Mouse (Mus musculus) CH12.LX (cell line): ENCODE measurements around the gene Ovca2. TPM values are rescaled to one million over a fixed set of nuclear protein-coding genes. Genes with fewer than 3 reads are reported as not detected.

ENCODE experiments used
- DNase-seq: peaks from one replicate; pipeline ENCODE4 v3.0.0-alpha.2; 2013; ENCODE audit errors: extremely low read depth
- H3K27ac ChIP-seq: 2 replicates; pipeline ENCODE4 v1.5.1; 2012; ENCODE audit warnings: low read depth, mild to moderate bottlenecking, control low read depth, moderate library complexity; ENCODE audit not compliant: insufficient read depth
- H3K27me3 ChIP-seq: replicated peaks from 2 replicates; pipeline ENCODE3; 2012; ENCODE audit warnings: inconsistent platforms
- H3K36me3 ChIP-seq, 2 experiments: replicated peaks in 1 of 2; 2 replicates each; pipeline versions ENCODE3 to v1.6.1; 2012; ENCODE audit warnings: inconsistent platforms in 1 of 2, low read length in 1 of 2, mild to moderate bottlenecking in 1 of 2, mixed read lengths in 1 of 2, moderate library complexity in 1 of 2; ENCODE audit not compliant: control insufficient read depth in 1 of 2, insufficient read depth in 1 of 2
- H3K4me1 ChIP-seq, 2 experiments: 2 replicates each; pipeline ENCODE4 v1.6.1; 2012; ENCODE audit warnings: inconsistent platforms in 1 of 2, moderate library complexity in 1 of 2; ENCODE audit not compliant: insufficient read depth in 2 of 2, control insufficient read depth in 1 of 2
- H3K4me2 ChIP-seq: 2 replicates; pipeline ENCODE4 v1.6.1; 2012; ENCODE audit warnings: low read depth, mild to moderate bottlenecking, control low read depth; ENCODE audit not compliant: poor library complexity, insufficient read depth, severe bottlenecking
- H3K4me3 ChIP-seq, 3 experiments: fragments of 150-350 bp in 1 of 3; sonication (generic) in 1 of 3; replicated peaks in 1 of 3; 2 replicates each; pipeline versions ENCODE3 to v1.5.1; 2011 to 2012; ENCODE audit warnings: low read depth in 2 of 3, low read length in 2 of 3, mild to moderate bottlenecking in 2 of 3, moderate library complexity in 2 of 3, control low read depth in 1 of 3, improper control_type of control experiment in 1 of 3, inconsistent platforms in 1 of 3, mixed read lengths in 1 of 3; ENCODE audit not compliant: poor library complexity in 1 of 3
- H3K79me2 ChIP-seq: replicated peaks from 2 replicates; pipeline ENCODE4 v1.6.1; 2012; ENCODE audit warnings: mild to moderate bottlenecking, moderate library complexity; ENCODE audit not compliant: control insufficient read depth, poor library complexity, insufficient read depth, severe bottlenecking; ENCODE audit errors: extremely low read depth
- H3K9ac ChIP-seq: 2 replicates; pipeline ENCODE4 v1.6.1; 2012; ENCODE audit warnings: low read depth, mild to moderate bottlenecking, control low read depth, moderate library complexity; ENCODE audit not compliant: insufficient read depth
- H3K9me3 ChIP-seq: replicated peaks from 2 replicates; pipeline ENCODE3; 2012; ENCODE audit warnings: low read length, inconsistent platforms, mixed read lengths
- BHLHE40 ChIP-seq: IDR thresholded peaks from 2 replicates; pipeline ENCODE4 v1.6.1; 2011; ENCODE audit warnings: mild to moderate bottlenecking, low read depth, low read length, improper control_type of control experiment
- CHD1 ChIP-seq: IDR thresholded peaks from 2 replicates; pipeline ENCODE4 v1.6.1; 2012; ENCODE audit warnings: low read depth, low read length, improper control_type of control experiment, inconsistent platforms
- CHD2 ChIP-seq: IDR thresholded peaks from 2 replicates; pipeline ENCODE4 v1.6.1; 2011; ENCODE audit warnings: low read length, improper control_type of control experiment
- CTCF ChIP-seq, 2 experiments: IDR thresholded peaks in 1 of 2; conservative IDR thresholded peaks in 1 of 2; 2 replicates each; pipeline ENCODE4 v1.5.1; 2011 to 2012; ENCODE audit warnings: low read depth in 2 of 2, low read length in 2 of 2, improper control_type of control experiment in 1 of 2, inconsistent platforms in 1 of 2, mild to moderate bottlenecking in 1 of 2, moderate library complexity in 1 of 2
- E2F4 ChIP-seq: IDR thresholded peaks from 2 replicates; pipeline ENCODE4 v1.6.1; 2011; ENCODE audit warnings: low read depth, low read length, improper control_type of control experiment; ENCODE audit not compliant: insufficient replicate concordance
- ELF1 ChIP-seq: IDR thresholded peaks from 2 replicates; pipeline ENCODE4 v1.6.1; 2014; ENCODE audit warnings: low read depth, mild to moderate bottlenecking, inconsistent platforms, low read length, improper control_type of control experiment
- EP300 ChIP-seq: IDR thresholded peaks from 2 replicates; pipeline ENCODE4 v1.6.1; 2011; ENCODE audit warnings: low read length, improper control_type of control experiment
- ETS1 ChIP-seq: conservative IDR thresholded peaks from 2 replicates; pipeline ENCODE4 v1.6.1; 2012; ENCODE audit warnings: low read depth, mild to moderate bottlenecking, inconsistent platforms, low read length, improper control_type of control experiment, moderate library complexity
- GABPA ChIP-seq: IDR thresholded peaks from 2 replicates; pipeline ENCODE4 v1.6.1; 2012; ENCODE audit warnings: low read depth, low read length, improper control_type of control experiment, inconsistent platforms; ENCODE audit not compliant: insufficient replicate concordance
- HCFC1 ChIP-seq: IDR thresholded peaks from 2 replicates; pipeline ENCODE4 v1.6.1; 2012; ENCODE audit warnings: low read depth, mild to moderate bottlenecking, inconsistent platforms, low read length, improper control_type of control experiment
- IRF4 ChIP-seq: IDR thresholded peaks from 2 replicates; pipeline ENCODE4 v1.6.1; 2014; ENCODE audit warnings: low read depth, mild to moderate bottlenecking, inconsistent platforms, low read length, improper control_type of control experiment
- JUN ChIP-seq: IDR thresholded peaks from 2 replicates; pipeline ENCODE4 v1.6.1; 2011; ENCODE audit warnings: low read depth, mild to moderate bottlenecking, low read length, improper control_type of control experiment, moderate library complexity; ENCODE audit not compliant: insufficient read depth
- JUND ChIP-seq: conservative IDR thresholded peaks from 2 replicates; pipeline ENCODE4 v1.6.1; 2011; ENCODE audit warnings: low read depth, low read length, improper control_type of control experiment
- KAT2A ChIP-seq: IDR thresholded peaks from 2 replicates; pipeline ENCODE4 v1.6.1; 2012; ENCODE audit warnings: low read length, improper control_type of control experiment, inconsistent platforms; ENCODE audit not compliant: insufficient replicate concordance
- MAFK ChIP-seq: IDR thresholded peaks from 2 replicates; pipeline ENCODE4 v1.6.1; 2011; ENCODE audit warnings: low read length, improper control_type of control experiment; ENCODE audit not compliant: insufficient replicate concordance
- MAX ChIP-seq: IDR thresholded peaks from 2 replicates; pipeline ENCODE4 v1.6.1; 2011; ENCODE audit warnings: low read length, improper control_type of control experiment
- MAZ ChIP-seq: IDR thresholded peaks from 2 replicates; pipeline ENCODE4 v1.6.1; 2012; ENCODE audit warnings: low read depth, mild to moderate bottlenecking, inconsistent platforms, low read length, improper control_type of control experiment, moderate library complexity
- MEF2A ChIP-seq: IDR thresholded peaks from 2 replicates; pipeline ENCODE4 v1.6.1; 2014; ENCODE audit warnings: low read depth, mild to moderate bottlenecking, inconsistent platforms, low read length, improper control_type of control experiment, borderline replicate concordance
- MXI1 ChIP-seq: IDR thresholded peaks from 2 replicates; pipeline ENCODE4 v1.6.1; 2011; ENCODE audit warnings: mild to moderate bottlenecking, low read depth, low read length, improper control_type of control experiment
- MYC ChIP-seq: IDR thresholded peaks from 2 replicates; pipeline ENCODE4 v1.6.1; 2011; ENCODE audit warnings: low read depth, mild to moderate bottlenecking, improper control_type of control experiment, low read length
- NELFE ChIP-seq: IDR thresholded peaks from 2 replicates; pipeline ENCODE4 v1.6.1; 2011; ENCODE audit warnings: low read depth, low read length, improper control_type of control experiment
- NRF1 ChIP-seq: IDR thresholded peaks from 2 replicates; pipeline ENCODE4 v1.6.1; 2014; ENCODE audit warnings: low read depth, mild to moderate bottlenecking, inconsistent platforms, low read length, improper control_type of control experiment, moderate library complexity
- PAX5 ChIP-seq: IDR thresholded peaks from 2 replicates; pipeline ENCODE4 v1.6.1; 2012; ENCODE audit warnings: low read length, inconsistent platforms, mixed read lengths
- POLR2A ChIP-seq: IDR thresholded peaks from 2 replicates; pipeline ENCODE4 v1.6.1; 2011; ENCODE audit warnings: low read depth, mild to moderate bottlenecking, improper control_type of control experiment, low read length
- POLR2AphosphoS2 ChIP-seq: IDR thresholded peaks from 2 replicates; pipeline ENCODE4 v1.6.1; 2011; ENCODE audit warnings: low read depth, low read length, improper control_type of control experiment
- RAD21 ChIP-seq: IDR thresholded peaks from 2 replicates; pipeline ENCODE4 v1.6.1; 2011; ENCODE audit warnings: low read depth, mild to moderate bottlenecking, low read length, improper control_type of control experiment, moderate library complexity
- RCOR1 ChIP-seq: conservative IDR thresholded peaks from 2 replicates; pipeline ENCODE4 v1.6.1; 2012; ENCODE audit warnings: low read depth, mild to moderate bottlenecking, inconsistent platforms, low read length, improper control_type of control experiment
- SIN3A ChIP-seq: IDR thresholded peaks from 2 replicates; pipeline ENCODE4 v1.6.1; 2012; ENCODE audit warnings: low read length, improper control_type of control experiment, inconsistent platforms
- SMC3 ChIP-seq: IDR thresholded peaks from 2 replicates; pipeline ENCODE4 v1.6.1; 2011; ENCODE audit warnings: low read depth, low read length, improper control_type of control experiment
- TBP ChIP-seq: conservative IDR thresholded peaks from 2 replicates; pipeline ENCODE4 v1.6.1; 2011; ENCODE audit warnings: low read depth, low read length, improper control_type of control experiment
- TCF12 ChIP-seq: IDR thresholded peaks from 2 replicates; pipeline ENCODE4 v1.6.1; 2014; ENCODE audit warnings: low read depth, mild to moderate bottlenecking, inconsistent platforms, low read length, improper control_type of control experiment
- UBTF ChIP-seq: IDR thresholded peaks from 2 replicates; pipeline ENCODE4 v1.6.1; 2012; ENCODE audit warnings: low read depth, mild to moderate bottlenecking, inconsistent platforms, low read length, improper control_type of control experiment, moderate library complexity
- USF1 ChIP-seq: IDR thresholded peaks from 2 replicates; pipeline ENCODE4 v1.6.1; 2014; ENCODE audit warnings: low read depth, mild to moderate bottlenecking, inconsistent platforms, low read length, improper control_type of control experiment
- USF2 ChIP-seq: conservative IDR thresholded peaks from 2 replicates; pipeline ENCODE4 v1.6.1; 2011; ENCODE audit warnings: low read depth, low read length, improper control_type of control experiment
- ZC3H11A ChIP-seq: IDR thresholded peaks from 2 replicates; pipeline ENCODE4 v1.6.1; 2012; ENCODE audit warnings: low read depth, mild to moderate bottlenecking, inconsistent platforms, low read length, improper control_type of control experiment
- ZKSCAN1 ChIP-seq: IDR thresholded peaks from 2 replicates; pipeline ENCODE4 v1.6.1; 2012; ENCODE audit warnings: low read depth, inconsistent platforms, low read length, improper control_type of control experiment, borderline replicate concordance
- ZMIZ1 ChIP-seq: IDR thresholded peaks from 2 replicates; pipeline ENCODE4 v1.6.1; 2012; ENCODE audit warnings: low read depth, mild to moderate bottlenecking, inconsistent platforms, low read length, improper control_type of control experiment
- ZNF384 ChIP-seq: IDR thresholded peaks from 2 replicates; pipeline ENCODE4 v1.6.1; 2012; ENCODE audit warnings: low read depth, low read length, improper control_type of control experiment, inconsistent platforms
- dilution Hi-C: fragments of 300-500 bp; cut with MboI; formaldehyde crosslinking; loops from 2 replicates; pipeline ENCODE4 v1.14.3; 2020; ENCODE audit warnings: low sequenced_read_pairs; ENCODE audit not compliant: extremely low pct_unique_long_range_greater_than_20kb, extremely low pct_ligation_motif_present
- in situ Hi-C: fragments of 300-500 bp; cut with MboI; formaldehyde crosslinking; loops from 3 replicates; pipeline ENCODE4 v1.14.3; 2019; ENCODE audit warnings: low sequenced_read_pairs, low pct_ligation_motif_present, low pct_unique_long_range_greater_than_20kb, mixed read lengths
- polyA plus RNA-seq: library from polyadenylated mRNA; unstranded; fragments of >175 nt; gene quantifications from 2 replicates; pipeline ENCODE4 v1.2.1, GENCODE M21; 2012; ENCODE audit warnings: low read depth; ENCODE audit not compliant: insufficient read length
- total RNA-seq, 2 experiments: library from RNA; depleted of rRNA; stranded (reverse); fragments of 300-350 nt in 1 of 2; fragments of >200 nt in 1 of 2; gene quantifications; 2 replicates each; pipeline ENCODE4 v1.2.3; 2012 to 2014

Gene Ovca2
- total and polyA plus RNA-seq, 3 experiments, result 20.7 to 86.9 (median 32.1) TPM

DNA sequence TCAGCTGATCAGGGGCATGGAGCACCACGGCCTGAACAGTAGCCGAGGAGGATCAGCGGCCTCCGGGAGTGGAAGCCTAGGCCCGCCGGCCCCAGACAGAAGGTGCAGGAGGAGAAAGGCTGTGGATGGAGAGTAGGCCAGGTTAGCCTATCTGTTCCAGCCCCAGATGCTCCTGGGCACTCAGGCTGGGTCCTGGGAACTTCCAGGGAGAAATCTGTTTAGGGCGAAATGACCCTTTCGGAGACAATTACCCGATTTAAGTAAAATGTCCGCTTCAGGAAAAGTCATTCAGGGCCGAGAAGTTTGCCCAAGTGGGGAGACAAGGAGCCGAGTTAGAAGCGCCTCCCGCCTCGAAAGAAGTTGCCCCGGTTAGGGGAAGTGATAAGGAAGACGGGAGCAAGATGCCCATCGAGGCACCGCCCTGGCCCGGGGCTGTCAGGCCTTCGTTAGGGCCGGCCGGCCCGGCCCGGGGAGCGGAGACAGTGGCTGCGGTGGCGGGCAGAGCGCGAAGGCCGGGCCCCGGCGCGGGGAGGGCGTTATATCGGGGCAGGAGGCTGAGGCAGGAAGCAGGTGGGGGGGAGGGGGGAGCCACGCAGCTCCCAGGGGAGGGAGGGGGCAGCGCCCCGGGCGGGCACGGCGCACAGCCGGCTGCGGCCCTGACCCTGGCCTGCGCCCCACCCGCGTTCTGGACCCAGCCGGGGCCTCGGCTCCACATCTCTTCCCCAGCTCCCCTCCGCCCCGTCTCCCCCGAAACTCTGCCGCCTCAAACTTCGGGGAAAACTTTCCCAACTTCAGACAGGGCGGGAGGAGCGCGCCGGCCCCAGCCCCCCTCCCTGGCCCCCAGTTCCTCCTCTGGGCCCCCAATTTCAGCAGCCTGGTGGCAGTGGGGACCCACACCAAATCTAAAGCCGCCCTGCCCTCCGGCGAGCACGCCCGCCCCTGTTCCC lies 10.7 kb downstream of the Ovca2 start:
- Histone ChIP-seq H3K9me3 (peaks cover 29% of the 10 kb centered on the region), H3K4me3 (peak overlapping the region; percentile 61 to 74 (median 71)), H3K27ac (peak overlapping the region; percentile 25; the same call in 1 of the 2 replicates), H3K4me1 (peaks cover 16 to 59% of the 10 kb centered on the region in 2 experiments), H3K4me2 (peak overlapping the region; percentile 74), H3K36me3 (peaks cover 38 to 44% of the 10 kb centered on the region in 2 experiments), H3K79me2 (no peaks in the 10 kb centered on the region; the same call in 1 of the 2 replicates), H3K27me3 (peaks cover 23% of the 10 kb centered on the region), H3K9ac (peak overlapping the region; percentile 85)
- no peak for TF ChIP-seq GABPA
- no peak for TF ChIP-seq USF2
- no peak for TF ChIP-seq TBP
- TF ChIP-seq MEF2A, result no peak
- TF ChIP-seq SMC3, result no peak
- 0 out of 2 replicates have a peak, but pooled peaks have one; percentile 8 for TF ChIP-seq NELFE
- TF ChIP-seq CHD1, result 0 out of 2 replicates have a peak, but pooled peaks have one; percentile 36
- peak; percentile 38; the same call in 1 of the 2 replicates for TF ChIP-seq UBTF
- TF ChIP-seq MAX, result no peak
- TF ChIP-seq JUND, result no peak
- no peak for TF ChIP-seq JUN
- no peak for TF ChIP-seq MAZ
- peak; percentile 41; the same call in 1 of the 2 replicates for TF ChIP-seq ELF1
- no peak for TF ChIP-seq CHD2
- TF ChIP-seq ZC3H11A, result no peak
- no peak for TF ChIP-seq MAFK
- TF ChIP-seq E2F4, result no peak
- peak; percentile 37; the same call in 1 of the 2 replicates for TF ChIP-seq POLR2A
- TF ChIP-seq TCF12, result peak; percentile 16; the same call in 1 of the 2 replicates
- TF ChIP-seq MYC, result no peak
- TF ChIP-seq EP300, result no peak
- no peak for TF ChIP-seq USF1
- TF ChIP-seq NRF1, result no peak
- TF ChIP-seq ZKSCAN1, result no peak
- TF ChIP-seq ZMIZ1, result no peak
- no peak for TF ChIP-seq CTCF (conservative IDR thresholded peaks at IDR 0.05 in 1 of 2, IDR thresholded peaks at IDR 0.05 in 1 of 2; ENCODE audit: low read depth in 2 of 2, low read length in 2 of 2)
- no peak for TF ChIP-seq HCFC1
- peak; percentile 52; the same call in 1 of the 2 replicates for TF ChIP-seq MXI1
- no peak for TF ChIP-seq KAT2A
- TF ChIP-seq ETS1, result no peak
- TF ChIP-seq IRF4, result no peak
- TF ChIP-seq PAX5, result no peak
- TF ChIP-seq BHLHE40, result no peak
- TF ChIP-seq ZNF384, result no peak
- TF ChIP-seq SIN3A, result no peak; the same call in 1 of the 2 replicates
- TF ChIP-seq RAD21, result no peak
- TF ChIP-seq RCOR1, result no peak
- TF ChIP-seq POLR2AphosphoS2, result no peak
- in situ Hi-C loops, result loop anchor here (25.0 kb wide), 1 partner anchor 531 kb away; the partner anchor contains the start of gene Cluh
- dilution Hi-C loops, result no loop called here
- DNase-seq, result no peak
